ENCODE assay signal across 8 mouse cellular contexts in the genomic region with DNA sequence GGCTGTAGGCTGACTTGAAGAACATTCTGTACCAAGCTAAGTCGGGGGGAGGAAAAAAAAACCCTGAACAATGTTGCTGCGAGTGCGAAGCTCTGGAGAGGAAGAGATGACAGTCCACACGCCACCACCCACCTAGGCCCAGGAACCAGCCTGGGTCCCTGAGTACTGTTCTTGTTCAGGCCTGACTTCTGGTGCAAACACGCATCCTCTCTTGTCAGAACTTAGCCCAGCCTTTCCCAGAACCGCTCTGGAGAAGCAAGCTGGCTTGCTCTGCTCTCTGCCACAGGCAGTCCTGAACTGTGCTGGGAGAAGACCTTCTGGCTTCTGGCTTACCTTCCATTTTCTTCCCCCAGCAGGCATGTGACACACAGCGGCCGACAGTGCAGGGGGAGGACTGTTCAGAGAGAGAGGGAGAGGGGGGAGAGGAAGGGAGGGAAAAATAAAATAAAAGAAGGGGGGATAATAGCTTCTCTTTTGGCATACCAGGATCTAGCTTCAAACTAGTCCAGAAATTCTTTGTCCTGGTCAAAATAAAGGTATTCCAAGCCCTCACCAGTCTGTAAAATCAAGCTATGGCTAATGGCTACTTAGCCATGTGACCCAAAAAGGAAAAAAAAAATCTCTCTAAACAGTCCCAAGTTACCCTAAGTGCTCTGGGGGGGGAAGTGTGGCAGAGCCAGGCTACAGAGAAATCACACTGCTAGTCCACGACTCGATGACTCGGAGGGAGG. TPM values are rescaled to one million over a fixed set of nuclear protein-coding genes. Genes with fewer than 3 reads are reported as not detected.
DNase-seq lines count a peak whose midpoint lies in the region; ATAC-seq lines count a peak whose summit lies in the region.

No protein-coding gene starts in this region.

- H3K4me3 ChIP-seq in forebrain, embryonic 13.5 days = peak overlapping the region; percentile 39
- peak overlapping the region; percentile 29 for H3K4me3 ChIP-seq in hindbrain, embryonic 12.5 days

- WGBS in forebrain, embryonic 13.5 days = 12% methylated on average over 11 of the region's 11 CpGs
- 14% methylated on average over 11 of the region's 11 CpGs for WGBS in hindbrain, embryonic 12.5 days

- H3K4me2 ChIP-seq in forebrain, embryonic 13.5 days = peak overlapping the region; percentile 67
- peak overlapping the region; percentile 58 for H3K4me2 ChIP-seq in hindbrain, embryonic 12.5 days (replicated peaks)

- DNase-seq in adrenal gland, adult 2 months = peak; percentile 68
- no peak for DNase-seq in adrenal gland, postnatal 4 days (ENCODE audit: low spot score in 2 of 2)
- DNase-seq in NIH3T3 (ENCODE audit: low read depth) = peak; percentile 75
- DNase-seq in left cerebral cortex, adult 18-20 months (ENCODE audit: low spot score in 2 of 2) = peak; percentile 69 to 87
- peak; percentile 85 for DNase-seq in lung, postnatal 36 days
- peak; percentile 43 to 81 for DNase-seq in spleen, postnatal 4 days (ENCODE audit: low spot score in 2 of 2)

- peak overlapping the region; percentile 100 for H3K27ac ChIP-seq in forebrain, embryonic 13.5 days
- H3K27ac ChIP-seq in hindbrain, embryonic 12.5 days = peak overlapping the region; percentile 100

- H3K9me3 ChIP-seq in forebrain, embryonic 13.5 days (replicated peaks) = no peaks in the 10 kb centered on the region
- no peaks in the 10 kb centered on the region for H3K9me3 ChIP-seq in hindbrain, embryonic 12.5 days (replicated peaks)

- no peaks in the 10 kb centered on the region for H3K27me3 ChIP-seq in forebrain, embryonic 13.5 days
- H3K27me3 ChIP-seq in hindbrain, embryonic 12.5 days = no peaks in the 10 kb centered on the region

- ATAC-seq in forebrain, embryonic 13.5 days = no peak
- no peak for ATAC-seq in hindbrain, embryonic 12.5 days (ENCODE audit: low FRiP score)

- peak overlapping the region; percentile 66 for H3K9ac ChIP-seq in forebrain, embryonic 13.5 days
- H3K9ac ChIP-seq in hindbrain, embryonic 12.5 days = peak overlapping the region; percentile 70

- H3K36me3 ChIP-seq in forebrain, embryonic 13.5 days (ENCODE audit: poor library complexity, severe bottlenecking) = no peaks in the 10 kb centered on the region
- no peaks in the 10 kb centered on the region for H3K36me3 ChIP-seq in hindbrain, embryonic 12.5 days

- peaks cover 99% of the 10 kb centered on the region for H3K4me1 ChIP-seq in forebrain, embryonic 13.5 days
- H3K4me1 ChIP-seq in hindbrain, embryonic 12.5 days = peaks cover 97% of the 10 kb centered on the region

RNA-seq across cellular contexts. Expression of gene Zmynd8, which starts 14.8 kb away (rescaled TPM):
- total RNA-seq in adrenal gland, adult 2 months (2021) = 10 to 100 TPM; 53.9 to 56.5 TPM
- polyA plus RNA-seq in adrenal gland, adult 2 months (2012; rRNA removed) = 21.3 and 22.2 TPM in 2 replicates
- total RNA-seq in adrenal gland, postnatal 4 days (2021) = 10 to 100 TPM; 61.4 to 61.9 TPM
- polyA plus RNA-seq in forebrain, embryonic 13.5 days (2015; fragmentation: Nextera tagmentation; extraction: Ambion mirVana) = 73.3 and 85.4 TPM in 2 replicates
- polyA plus RNA-seq in hindbrain, embryonic 12.5 days (2016; fragmentation: Nextera tagmentation; extraction: Ambion mirVana) = 71.8 and 72.1 TPM in 2 replicates
- 100 to 1,000 TPM; 150 to 151 TPM for total RNA-seq in left cerebral cortex, adult 18-20 months (2021)

Comparison
In these comparisons a context has a peak if more than half of its experiments do, and no peak if none do; other contexts are left out.
1. DNase-seq: peak in adrenal gland, adult 2 months (single experiment), NIH3T3 (single experiment), left cerebral cortex, adult 18-20 months (2 of 2), lung, postnatal 36 days (single experiment) and spleen, postnatal 4 days (2 of 2); none in adrenal gland, postnatal 4 days (0 of 2).